Mouse (Mus musculus) limb, embryonic 14.5 days (tissue): ENCODE measurements at regions not wholly inside any gene's neighbourhood (a gene's known extent, or its start where the extent isn't known, plus 50 kb on each side); places are given as distances from the start of the nearest gene placed in this dataset.

ENCODE experiments used
- ATAC-seq: fragments of 200-750 bp; cut with Nextera tagmentation; 2 replicates; pipeline ENCODE4 v1.8.0; 2017; ENCODE audit warnings: low read depth, moderate number of reproducible peaks, moderate TSS enrichment; ENCODE audit not compliant: low FRiP score
- DNase-seq: peaks from one replicate; pipeline ENCODE4 v3.0.0-alpha.2; 2015; ENCODE audit warnings: low spot score
- H3K27ac ChIP-seq: fragments of 300-500 bp; sonication (generic); replicated peaks from 2 replicates; pipeline ENCODE4 v1.5.1; 2014; ENCODE audit warnings: low read depth, mild to moderate bottlenecking, low read length, moderate library complexity, mixed read lengths
- H3K27me3 ChIP-seq: fragments of 300-500 bp; sonication (generic); 2 replicates; pipeline ENCODE4 v1.6.1; 2014; ENCODE audit warnings: low read length, mixed read lengths; ENCODE audit not compliant: control insufficient read depth, insufficient read depth
- H3K36me3 ChIP-seq: fragments of 300-500 bp; sonication (generic); 2 replicates; pipeline ENCODE4 v1.6.1; 2014; ENCODE audit warnings: mild to moderate bottlenecking, low read length, moderate library complexity, mixed read lengths; ENCODE audit not compliant: control insufficient read depth, insufficient read depth
- H3K4me1 ChIP-seq: fragments of 300-500 bp; sonication (generic); 2 replicates; pipeline ENCODE4 v1.6.1; 2014; ENCODE audit warnings: antibody characterized with exemption, low read length, mixed read lengths; ENCODE audit not compliant: control insufficient read depth, insufficient read depth
- H3K4me2 ChIP-seq: fragments of 300-500 bp; sonication (generic); replicated peaks from 2 replicates; pipeline ENCODE4 v1.6.1; 2014; ENCODE audit warnings: low read depth, mild to moderate bottlenecking, low read length, moderate library complexity; ENCODE audit not compliant: severe bottlenecking
- H3K4me3 ChIP-seq: fragments of 300-500 bp; sonication (generic); replicated peaks from 2 replicates; pipeline ENCODE4 v1.5.1; 2014; ENCODE audit warnings: low read length
- H3K9ac ChIP-seq: fragments of 300-500 bp; sonication (generic); 2 replicates; pipeline ENCODE4 v1.6.1; 2014; ENCODE audit warnings: mild to moderate bottlenecking, low read depth, low read length, moderate library complexity; ENCODE audit not compliant: severe bottlenecking
- H3K9me3 ChIP-seq: fragments of 300-500 bp; sonication (generic); 2 replicates; pipeline ENCODE4 v1.6.1; 2016; ENCODE audit warnings: low read length; ENCODE audit not compliant: control insufficient read depth
- POLR2A ChIP-seq: fragments of 200-500 bp; IDR thresholded peaks from 2 replicates; pipeline ENCODE4 v1.8.0; 2012; ENCODE audit warnings: inconsistent platforms, mild to moderate bottlenecking, moderate library complexity, borderline replicate concordance; ENCODE audit not compliant: insufficient read depth, insufficient read length; ENCODE audit errors: extremely low read depth
- WGBS: fragments of 180-500 bp; shearing (Covaris S2); extraction: QIAGEN DNeasy Blood & Tissue Kit; methylation state at CpG from one replicate; pipeline ENCODE4 v1.1.7; 2014; 5-methylcytosine and 5-hydroxymethylcytosine counted together

DNA sequence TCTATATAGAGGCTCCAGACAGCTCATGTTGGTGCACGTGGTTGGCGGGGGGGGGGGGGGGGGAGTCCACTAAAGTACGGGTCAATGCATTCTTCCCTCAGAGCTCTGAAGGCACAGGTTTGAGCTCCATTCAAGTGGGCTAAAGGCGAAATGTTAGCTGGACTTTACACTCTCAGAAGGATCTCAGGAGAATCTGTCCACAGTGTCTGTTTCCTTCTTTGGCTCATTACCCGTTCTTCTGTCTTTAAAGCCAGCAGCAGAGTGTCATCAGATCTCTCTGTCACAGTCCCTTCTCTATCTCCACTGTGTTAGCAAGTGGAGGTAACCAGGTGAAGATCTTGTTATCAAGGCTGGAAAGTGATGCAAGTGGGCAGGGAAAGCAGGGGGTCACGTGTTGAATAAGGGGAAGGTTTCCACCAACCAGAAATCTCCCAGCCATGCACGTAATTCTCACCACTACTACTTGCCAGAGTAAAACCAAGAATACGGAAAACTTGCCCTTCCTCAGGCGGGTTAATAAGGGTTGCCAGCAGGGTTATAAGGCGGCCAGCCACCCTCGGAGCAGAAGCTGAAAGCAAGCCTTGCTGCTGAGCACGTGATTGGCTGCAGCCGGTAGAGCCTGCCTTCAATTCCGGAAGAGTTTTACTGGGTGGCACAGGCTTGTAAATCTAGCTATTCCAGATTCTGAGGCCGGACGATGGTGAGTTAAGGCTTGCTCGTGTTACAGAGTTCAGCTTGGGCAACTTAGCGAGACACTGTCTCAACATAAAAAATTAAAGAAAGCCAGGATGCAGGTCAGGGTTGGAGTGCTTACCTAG lies 70.2 kb upstream of the Acpp start:
- DNase-seq = peak; percentile 15
- Histone ChIP-seq H3K9me3 (no peaks in the 10 kb centered on the region), H3K27me3 (no peaks in the 10 kb centered on the region), H3K4me3 (peak overlapping the region; percentile 29), H3K36me3 (no peaks in the 10 kb centered on the region), H3K27ac (no peak overlapping the region), H3K4me2 (peak overlapping the region; percentile 50), H3K4me1 (peaks cover 6% of the 10 kb centered on the region), H3K9ac (no peak overlapping the region; the same call in 1 of the 2 replicates)
- 16% methylated on average over 18 of the region's 18 CpGs for WGBS
- no peak for TF ChIP-seq POLR2A
- ATAC-seq = peak; percentile 44; the same call in 1 of the 2 replicates

DNA sequence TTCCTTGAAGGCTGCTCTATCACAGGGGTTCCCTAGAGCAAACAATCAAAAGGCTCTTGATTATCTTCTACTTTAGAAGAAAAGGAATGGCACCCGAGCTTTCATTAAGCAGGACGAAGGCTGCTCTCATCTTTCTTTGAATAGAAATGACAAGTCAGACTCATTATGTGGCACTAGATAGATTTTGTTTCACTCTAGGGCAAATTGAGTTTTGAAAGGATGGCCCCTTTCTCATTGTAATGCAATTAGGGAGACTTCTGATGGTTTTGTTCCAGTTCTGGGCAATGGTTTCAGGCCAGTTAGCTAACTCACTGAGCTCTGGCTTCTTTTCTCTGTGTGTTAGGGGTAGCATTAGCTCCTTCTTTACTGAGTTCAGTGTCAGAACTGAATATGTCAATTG lies 69.5 kb upstream of the Acpp start:
- Histone ChIP-seq H3K4me3 (no peak overlapping the region), H3K4me2 (no peak overlapping the region), H3K9me3 (no peaks in the 10 kb centered on the region), H3K9ac (no peak overlapping the region), H3K36me3 (no peaks in the 10 kb centered on the region), H3K27ac (no peak overlapping the region), H3K27me3 (no peaks in the 10 kb centered on the region), H3K4me1 (peaks cover 6% of the 10 kb centered on the region)
- WGBS = 84% methylated on average over 2 of the region's 2 CpGs
- TF ChIP-seq POLR2A = no peak
- ATAC-seq = no peak
- no peak for DNase-seq

- no peak overlapping the region for H3K27ac ChIP-seq
- WGBS = 83% methylated on average over 7 of the region's 7 CpGs
- no peak for TF ChIP-seq POLR2A
- no peak overlapping the region for H3K9ac ChIP-seq
- ATAC-seq = no peak
- no peak overlapping the region for H3K4me3 ChIP-seq
- H3K27me3 ChIP-seq = no peaks in the 10 kb centered on the region
- H3K36me3 ChIP-seq = no peaks in the 10 kb centered on the region
- no peaks in the 10 kb centered on the region for H3K9me3 ChIP-seq
- H3K4me2 ChIP-seq = no peak overlapping the region
- peaks cover 6% of the 10 kb centered on the region for H3K4me1 ChIP-seq
- no peak for DNase-seq
Measured at GRCm38 (mm10) chr9:104406491-104406890, 68.9 kb upstream of the Acpp start.

GRCm38 (mm10) chr9:104403863-104404262 lies 66.3 kb upstream of the Acpp start:
- no peak overlapping the region for H3K9ac ChIP-seq
- ATAC-seq (no peak), DNase-seq (no peak)
- H3K27me3 ChIP-seq = no peaks in the 10 kb centered on the region
- no peak overlapping the region for H3K27ac ChIP-seq
- H3K9me3 ChIP-seq = no peaks in the 10 kb centered on the region
- no peak for TF ChIP-seq POLR2A
- WGBS = 50% methylated on average over 1 of the region's 1 CpGs
- no peaks in the 10 kb centered on the region for H3K36me3 ChIP-seq
- peaks cover 6% of the 10 kb centered on the region for H3K4me1 ChIP-seq
- H3K4me3 ChIP-seq = no peak overlapping the region
- H3K4me2 ChIP-seq = no peak overlapping the region

GRCm38 (mm10) chr9:104401673-104402072 lies 64.1 kb upstream of the Acpp start:
- Histone ChIP-seq H3K9ac (no peak overlapping the region), H3K27me3 (no peaks in the 10 kb centered on the region), H3K27ac (no peak overlapping the region), H3K4me1 (no peaks in the 10 kb centered on the region), H3K4me3 (no peak overlapping the region), H3K4me2 (no peak overlapping the region), H3K9me3 (no peaks in the 10 kb centered on the region), H3K36me3 (no peaks in the 10 kb centered on the region)
- WGBS = 76% methylated on average over 4 of the region's 4 CpGs
- no peak for DNase-seq
- ATAC-seq = no peak
- TF ChIP-seq POLR2A = no peak
